Mouse (Mus musculus) testis, postnatal 14 days (tissue): ENCODE data around the gene Klra2.
A peak's percentile ranks its signal among the peaks of the same experiment; 100 is the strongest.
"Not testable (repeated sequence)": the region's sequence is repeated elsewhere in the genome, so short reads cannot be mapped to it uniquely, and the experiment has no call there.

Experiments used
- DNase-seq: peaks from one replicate; pipeline ENCODE4 v3.0.0; 2021; ENCODE audit warnings: low spot score

The Klra2 gene

DNA sequence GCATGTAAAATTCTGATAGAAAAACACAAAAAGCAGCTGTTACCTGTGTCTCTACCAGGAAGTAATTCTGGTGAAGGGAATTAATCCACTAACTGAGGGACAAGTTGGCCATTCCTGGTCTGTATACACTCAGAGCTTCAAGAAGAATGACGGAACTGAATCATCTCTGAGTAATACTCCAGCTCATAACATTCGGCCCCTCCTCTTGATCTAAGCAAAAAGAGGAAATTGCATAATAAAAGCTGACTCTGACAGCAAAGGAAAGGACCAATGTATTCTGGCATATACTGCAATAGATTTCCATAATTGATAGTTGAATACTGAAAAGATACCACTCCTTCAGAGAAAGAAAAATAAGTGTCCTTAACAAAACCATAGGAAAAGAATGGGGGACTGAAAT lies at the start of gene Klra2:
Gene Klra2, minus strand, starts transcription at position 157 of the 400 bp plus-strand sequence.
- DNase-seq, result no peak

DNA sequence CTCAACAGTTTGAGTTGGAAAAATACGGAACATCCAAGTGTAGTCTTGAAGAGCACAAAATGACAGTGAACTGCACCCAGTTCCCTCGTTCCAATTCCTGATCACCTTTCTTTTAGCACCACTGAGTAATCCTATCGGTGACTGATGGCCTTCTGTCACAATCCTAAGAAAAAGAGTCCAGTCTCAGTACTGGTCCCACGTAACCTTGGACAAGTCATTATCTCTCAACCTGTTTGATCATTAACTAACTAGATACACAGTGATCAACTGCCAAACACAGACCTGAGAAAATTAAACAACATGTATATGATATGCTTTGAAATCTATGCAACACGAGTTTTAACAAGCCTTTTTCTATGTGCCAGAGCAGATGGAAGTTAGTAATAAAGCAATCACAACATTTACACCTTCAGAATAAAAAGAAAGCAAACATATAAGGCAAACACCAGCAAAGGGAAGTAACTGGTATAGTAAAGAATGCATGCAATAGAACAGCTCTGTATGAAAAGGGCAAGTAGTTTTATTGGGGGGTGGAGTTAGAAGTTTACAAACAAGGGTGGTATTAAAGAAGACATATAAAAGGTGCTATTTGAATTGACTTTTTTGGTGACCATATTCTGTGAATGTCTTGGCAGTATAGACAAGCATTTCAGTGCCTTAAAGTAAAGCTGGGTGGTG lies 47.4 kb upstream of the Klra2 start:
- DNase-seq, result no peak

DNA sequence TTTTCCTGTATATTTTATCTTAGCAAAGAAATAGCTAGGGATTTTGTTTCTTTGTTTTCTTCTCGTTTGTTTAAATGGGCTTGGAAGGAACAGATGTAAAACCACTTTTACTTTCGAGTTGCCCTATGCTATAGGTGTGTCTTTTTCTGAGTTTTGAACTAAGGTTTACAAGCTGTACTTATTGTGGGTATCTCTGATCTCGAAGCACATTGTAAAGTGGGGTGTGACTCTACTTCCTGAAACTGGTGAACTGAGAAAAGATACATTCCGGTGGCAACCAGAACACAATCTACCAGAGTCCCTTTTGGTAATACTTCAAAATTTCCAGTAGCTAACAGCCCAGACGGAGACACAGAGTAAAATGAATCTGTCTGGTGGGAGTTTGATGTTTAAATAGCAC lies 46.8 kb upstream of the Klra2 start:
- no peak for DNase-seq

DNA sequence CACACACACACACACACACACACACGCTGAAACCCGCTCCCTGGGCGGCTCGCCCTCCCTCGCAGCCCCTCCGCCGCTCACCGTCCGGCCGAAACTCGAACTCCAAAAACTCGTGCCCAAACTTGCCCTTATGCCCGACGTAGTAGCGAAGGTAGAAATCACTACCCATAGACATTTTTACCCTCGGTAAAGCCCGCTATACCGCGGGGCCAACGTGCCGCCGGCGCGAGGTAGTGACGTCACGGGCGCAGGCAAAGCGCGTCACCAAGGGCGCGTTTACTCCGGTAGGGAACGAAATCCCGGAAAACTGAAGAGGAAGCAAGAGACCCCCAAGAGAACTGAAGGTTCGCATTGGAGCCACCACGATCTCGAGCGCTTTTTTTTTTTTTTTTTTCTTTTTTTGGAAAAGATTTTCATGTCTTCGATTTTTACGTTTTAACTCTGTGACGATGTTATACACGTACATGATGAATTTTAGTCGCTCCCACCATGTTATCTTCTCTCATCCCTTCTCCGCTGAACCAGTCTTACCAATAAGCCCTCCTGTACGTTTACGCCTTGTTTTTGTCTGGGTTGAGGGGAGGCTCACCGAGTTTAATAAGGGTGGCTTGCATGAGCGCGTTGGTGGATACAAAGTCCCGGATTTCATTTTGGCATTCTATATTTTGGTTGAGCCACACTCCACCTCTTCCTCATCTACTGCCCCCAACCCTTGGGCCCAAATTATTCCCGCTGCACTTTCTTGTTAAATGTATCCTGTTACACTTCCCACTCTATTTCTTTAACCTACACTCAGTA lies 46.0 kb upstream of the Klra2 start, which contains the start of gene Magohb:
Gene Magohb, minus strand, starts transcription at position 254 of the 798 bp plus-strand sequence.
- DNase-seq, result peak; percentile 87

DNA sequence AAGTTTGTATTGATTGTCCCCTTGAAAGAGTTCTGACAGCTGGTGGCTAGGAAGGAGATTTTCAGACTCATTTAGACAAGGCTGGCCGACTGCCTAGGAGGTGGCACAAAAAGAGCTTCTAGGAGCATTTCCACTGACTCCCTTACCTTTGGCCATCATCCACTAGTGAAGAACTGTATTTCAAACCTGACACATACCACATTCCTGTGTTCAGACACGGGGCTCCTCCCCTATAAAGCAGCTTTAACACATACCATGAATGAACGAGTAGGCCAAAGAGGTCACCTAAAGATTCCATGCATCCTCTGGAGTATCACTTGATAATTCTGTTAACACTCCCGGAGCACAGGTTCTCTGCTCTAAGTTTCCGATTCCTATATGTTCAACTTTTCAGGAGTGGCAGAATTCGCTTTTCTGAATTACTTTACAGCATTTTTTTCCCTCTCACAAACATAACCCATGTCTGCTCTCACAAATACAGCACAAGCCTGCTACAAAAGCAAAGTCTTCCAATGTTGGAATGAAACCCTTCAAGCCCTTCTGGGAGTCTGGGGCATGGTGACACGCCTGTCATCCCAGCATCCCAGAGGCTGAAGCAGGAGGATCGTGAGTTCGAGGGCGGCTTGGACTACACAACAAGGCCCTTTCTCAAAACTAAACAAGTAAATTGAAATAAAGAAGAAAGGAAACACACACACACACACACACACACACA lies 45.3 kb upstream of the Klra2 start:
- DNase-seq, result no peak

DNA sequence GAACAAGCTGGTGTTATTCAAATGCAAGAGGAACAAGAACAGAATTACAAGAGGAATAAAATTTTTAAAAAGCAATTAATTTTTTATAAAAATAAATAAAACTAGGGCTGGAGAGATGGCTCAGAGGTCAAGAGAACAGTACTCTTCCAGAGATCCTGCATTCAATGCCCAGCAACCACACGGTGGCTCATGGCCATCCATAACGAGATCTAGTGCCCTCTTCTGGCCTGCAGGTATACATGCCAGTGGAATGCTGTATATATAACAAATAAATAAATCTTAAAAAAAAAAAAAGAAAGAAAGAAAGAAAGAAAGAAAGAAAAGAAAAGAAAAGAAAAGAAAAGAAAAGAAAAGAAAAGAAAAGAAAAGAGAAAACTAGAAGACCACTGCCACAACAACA lies 43.3 kb upstream of the Klra2 start:
- no peak for DNase-seq

DNA sequence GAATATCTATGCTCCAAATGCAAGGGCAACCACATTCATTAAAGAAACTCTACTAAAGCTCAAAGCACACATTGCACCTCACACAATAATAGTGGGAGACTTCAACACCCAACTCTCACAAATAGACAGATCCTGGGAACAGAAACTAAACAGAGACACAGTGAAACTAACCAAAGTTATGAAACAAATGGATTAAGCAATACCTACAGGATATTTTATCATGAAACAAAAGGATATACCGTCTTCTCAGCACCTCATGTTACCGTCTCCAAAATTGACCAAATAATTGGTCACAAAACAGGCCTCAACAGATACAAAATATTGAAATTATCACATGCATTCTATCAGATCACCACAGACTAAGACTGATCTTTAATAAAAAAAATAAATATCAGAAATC lies 31.0 kb upstream of the Klra2 start:
- DNase-seq, result not testable (repeated sequence)

DNA sequence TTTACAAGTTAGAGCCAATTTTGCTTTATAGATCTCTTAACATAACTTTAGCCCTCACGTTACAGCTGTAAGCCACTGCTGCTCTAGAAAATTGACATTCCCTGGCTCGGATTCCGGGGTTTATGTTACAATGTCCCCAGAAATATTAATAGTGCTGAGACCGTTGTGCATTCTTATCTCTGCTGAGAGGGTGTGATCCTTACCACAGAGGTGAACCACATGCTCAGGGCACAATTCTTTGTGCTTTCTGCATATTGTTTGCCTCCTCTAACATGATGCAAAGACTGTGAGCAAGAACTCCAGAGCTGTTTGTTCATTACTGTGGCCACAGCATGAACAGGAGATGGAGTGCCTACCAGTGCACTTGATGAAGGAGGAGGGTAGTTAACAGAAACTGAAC lies 29.5 kb upstream of the Klra2 start:
- DNase-seq, result no peak

DNA sequence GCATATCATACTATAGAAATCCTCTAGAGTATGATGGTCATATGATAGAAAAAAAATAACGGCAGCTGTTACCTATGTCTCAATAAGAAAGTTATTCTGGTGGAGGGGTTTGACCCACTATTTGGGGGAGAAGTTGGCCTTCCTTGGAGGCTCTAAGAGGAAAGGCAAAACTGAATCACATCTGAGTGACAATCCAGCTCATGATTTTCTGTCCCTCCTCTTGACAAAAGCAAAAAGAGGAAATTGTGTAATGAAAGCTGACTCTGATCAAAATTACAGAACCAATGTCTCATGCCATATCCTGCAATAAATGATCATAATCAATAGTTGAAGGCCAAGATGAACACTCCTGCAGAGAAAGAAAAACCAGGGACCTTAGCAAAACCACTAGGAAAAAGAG lies 25.1 kb upstream of the Klra2 start:
- no peak for DNase-seq

DNA sequence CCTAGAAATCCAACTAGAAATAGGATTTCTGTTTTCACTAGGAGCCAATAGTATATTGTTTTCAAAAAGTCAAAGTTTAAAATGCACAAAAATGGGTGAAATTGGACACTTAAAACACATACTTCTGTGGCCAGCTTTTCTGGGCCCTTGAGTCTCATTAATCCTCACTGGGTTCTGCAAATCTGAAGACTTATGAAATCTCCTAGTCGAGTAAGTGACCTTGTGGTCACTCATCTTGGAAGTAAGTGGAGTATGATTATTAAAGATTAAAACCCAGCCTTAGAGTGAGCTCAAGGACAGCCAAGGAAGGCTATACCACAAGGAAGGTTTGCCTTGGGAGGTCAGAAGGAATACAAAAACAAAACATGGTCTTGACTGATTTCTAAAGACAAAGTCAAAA lies 23.1 kb upstream of the Klra2 start:
- DNase-seq, result no peak

DNA sequence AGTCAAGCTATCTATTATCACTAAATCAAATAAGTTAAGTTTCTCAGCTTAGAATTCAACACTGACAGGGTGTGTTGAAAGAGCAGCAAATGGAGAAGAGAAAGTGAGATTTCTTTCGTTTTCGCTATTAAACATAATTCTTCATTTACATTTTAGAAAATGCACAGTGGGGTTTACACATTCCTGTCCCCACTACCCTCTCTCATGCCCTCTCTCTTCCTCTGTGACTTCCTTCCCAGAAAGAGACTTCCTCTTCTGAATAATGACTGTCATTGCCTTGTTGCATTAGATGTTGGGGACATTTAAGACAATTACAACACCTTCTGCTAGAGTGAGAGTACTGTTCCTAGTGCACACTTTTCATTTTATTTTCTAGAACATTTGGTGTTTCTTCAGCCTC lies 22.4 kb upstream of the Klra2 start:
- no peak for DNase-seq

DNA sequence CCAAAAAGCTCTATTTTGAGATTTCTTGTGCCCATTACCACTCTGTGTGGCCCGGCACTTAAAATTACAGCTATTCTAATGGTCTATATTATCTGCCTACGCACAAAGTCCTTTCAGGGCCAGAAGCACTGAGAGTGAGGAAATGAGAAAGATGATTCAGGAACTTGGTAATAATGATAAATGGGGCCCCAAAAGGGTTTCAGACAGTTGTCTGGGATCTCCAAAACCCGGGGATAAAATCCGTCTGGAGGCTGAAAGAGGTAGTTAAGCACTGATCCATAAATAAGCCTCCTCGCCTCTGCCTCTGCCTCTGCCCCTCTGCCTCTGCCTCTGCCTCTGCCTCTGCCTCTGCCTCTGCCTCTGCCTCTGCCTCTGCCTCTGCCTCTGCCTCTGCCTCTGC lies 17.0 kb upstream of the Klra2 start:
- DNase-seq, result no peak

DNA sequence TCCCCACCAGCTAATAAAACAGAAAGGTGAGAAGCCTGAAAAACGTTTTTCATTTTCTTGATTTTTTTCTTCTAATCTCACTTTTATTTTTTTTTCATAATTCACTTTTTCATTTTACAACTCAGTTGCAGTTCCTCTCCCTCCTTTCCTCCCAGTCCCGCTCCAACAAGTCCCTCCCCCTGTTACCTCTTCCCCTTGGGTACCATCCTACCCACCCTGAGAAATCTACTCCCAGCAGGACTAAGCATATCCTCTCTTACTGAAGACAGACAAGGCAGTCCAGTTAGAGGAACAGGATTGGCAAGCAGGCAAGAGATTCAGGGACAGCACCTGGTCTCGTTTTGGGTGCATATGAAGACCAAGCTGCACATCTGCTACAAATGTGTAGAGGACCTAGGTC lies 15.6 kb upstream of the Klra2 start:
- DNase-seq, result no peak

DNA sequence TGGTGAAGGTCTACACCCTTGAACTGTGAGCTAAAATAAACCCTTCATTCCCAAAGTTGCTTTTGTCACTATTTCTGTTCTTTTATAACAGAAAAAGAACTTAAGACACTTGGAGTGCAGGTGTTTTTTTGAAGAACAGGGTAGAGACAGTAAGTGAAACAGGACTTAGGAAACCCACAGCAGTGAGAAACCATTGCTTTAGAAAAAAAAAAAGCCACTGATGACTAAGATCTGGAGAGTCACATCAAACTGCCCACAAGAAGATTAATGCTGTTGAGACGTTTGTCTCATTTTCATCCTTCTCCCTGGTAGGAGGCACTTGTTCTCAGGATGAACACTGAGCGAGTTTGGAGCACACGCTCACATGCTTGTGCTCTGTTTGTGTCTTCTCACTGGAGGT lies 14.8 kb upstream of the Klra2 start:
- DNase-seq, result no peak

DNA sequence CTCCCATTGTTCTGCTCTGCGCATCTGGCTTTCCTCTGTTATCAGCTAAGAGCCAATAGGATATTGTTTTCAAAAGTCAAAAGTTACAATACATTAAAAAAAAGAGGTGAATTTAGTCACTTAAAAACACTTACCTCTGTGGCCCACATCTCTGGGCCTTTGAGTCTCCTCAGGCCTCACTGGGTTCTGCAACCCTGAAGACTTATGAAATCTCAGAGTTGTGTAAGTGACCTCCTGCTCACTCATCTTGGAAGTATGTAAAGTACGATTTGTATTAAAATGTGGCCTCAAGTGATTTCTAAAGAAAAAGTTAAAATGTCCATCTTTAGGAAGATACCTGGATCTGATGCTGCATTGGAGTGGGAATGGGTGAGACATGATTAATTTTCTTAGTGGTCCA lies 2.1 kb downstream of the Klra2 start:
- DNase-seq, result no peak
